In genomic region chr8:84065457-84066072, GRCm38 (mm10) we compare ENCODE assay signal across 8 mouse cellular contexts. TPM values are rescaled to one million over a fixed set of nuclear protein-coding genes. Genes with fewer than 3 reads are reported as not detected.
DNase-seq lines count a peak whose midpoint lies in the region; ATAC-seq and TF ChIP-seq lines count a peak whose summit lies in the region.

No protein-coding gene starts in this region.

- H3K9me3 ChIP-seq in kidney, embryonic 16.5 days (ENCODE audit: low read length), result no peaks in the 10 kb centered on the region
- no peaks in the 10 kb centered on the region for H3K9me3 ChIP-seq in hindbrain, postnatal 0 days (ENCODE audit: low read length)
- no peaks in the 10 kb centered on the region for H3K9me3 ChIP-seq in midbrain, postnatal 0 days (ENCODE audit: low read length)

- 21% methylated on average over 5 of the region's 5 CpGs for WGBS in kidney, embryonic 16.5 days
- WGBS in hindbrain, postnatal 0 days, result 19% methylated on average over 5 of the region's 5 CpGs
- 22% methylated on average over 5 of the region's 5 CpGs for WGBS in midbrain, postnatal 0 days

- TF ChIP-seq POLR2A in cortical plate, adult 2 months (IDR thresholded peaks at IDR 0.05; ENCODE audit: extremely low read depth, insufficient read depth, low read length), result no peak

- peak overlapping the region; percentile 93 for H3K27ac ChIP-seq in kidney, embryonic 16.5 days (ENCODE audit: low read length)
- H3K27ac ChIP-seq in cortical plate, adult 2 months (ENCODE audit: insufficient read depth, low read length), result no peak overlapping the region
- peak overlapping the region; percentile 78 for H3K27ac ChIP-seq in hindbrain, postnatal 0 days
- peak overlapping the region; percentile 79 for H3K27ac ChIP-seq in midbrain, postnatal 0 days (ENCODE audit: low read depth, low read length)

- peaks cover 32% of the 10 kb centered on the region for H3K4me1 ChIP-seq in kidney, embryonic 16.5 days (ENCODE audit: insufficient read depth, low read length)
- H3K4me1 ChIP-seq in cortical plate, adult 2 months (ENCODE audit: control insufficient read depth, insufficient read depth, low read length), result peaks cover 13% of the 10 kb centered on the region
- H3K4me1 ChIP-seq in hindbrain, postnatal 0 days (ENCODE audit: insufficient read depth, low read length), result peaks cover 19% of the 10 kb centered on the region
- H3K4me1 ChIP-seq in midbrain, postnatal 0 days (ENCODE audit: insufficient read depth, low read length), result peaks cover 8% of the 10 kb centered on the region

- H3K4me3 ChIP-seq in kidney, embryonic 16.5 days (ENCODE audit: low read length), result peak overlapping the region; percentile 66
- H3K4me3 ChIP-seq in cortical plate, adult 2 months (ENCODE audit: insufficient read depth, low read length), result peak overlapping the region; percentile 42
- H3K4me3 ChIP-seq in hindbrain, postnatal 0 days (ENCODE audit: low read length), result peak overlapping the region; percentile 93
- H3K4me3 ChIP-seq in midbrain, postnatal 0 days (ENCODE audit: low read depth, low read length), result peak overlapping the region; percentile 49

- H3K27me3 ChIP-seq in kidney, embryonic 16.5 days (ENCODE audit: insufficient read depth, low read length), result no peaks in the 10 kb centered on the region
- H3K27me3 ChIP-seq in hindbrain, postnatal 0 days (ENCODE audit: insufficient read depth, low read length), result no peaks in the 10 kb centered on the region
- no peaks in the 10 kb centered on the region for H3K27me3 ChIP-seq in midbrain, postnatal 0 days (ENCODE audit: insufficient read depth, low read length)

- H3K9ac ChIP-seq in kidney, embryonic 16.5 days (replicated peaks; ENCODE audit: low read length), result peak overlapping the region; percentile 81
- H3K9ac ChIP-seq in hindbrain, postnatal 0 days (replicated peaks; ENCODE audit: low read length), result peak overlapping the region; percentile 53
- peak overlapping the region; percentile 66 for H3K9ac ChIP-seq in midbrain, postnatal 0 days (replicated peaks; ENCODE audit: low read length, poor library complexity, severe bottlenecking)

- H3K4me2 ChIP-seq in kidney, embryonic 16.5 days (replicated peaks; ENCODE audit: low read depth, low read length), result peak overlapping the region; percentile 88
- H3K4me2 ChIP-seq in hindbrain, postnatal 0 days (ENCODE audit: low read depth, low read length), result peak overlapping the region; percentile 66
- peak overlapping the region; percentile 87 for H3K4me2 ChIP-seq in midbrain, postnatal 0 days (ENCODE audit: low read depth, low read length, poor library complexity, severe bottlenecking)

- no peak for TF ChIP-seq CTCF in cortical plate, adult 2 months (IDR thresholded peaks at IDR 0.05; ENCODE audit: extremely low read depth, insufficient read depth, low read length)
- TF ChIP-seq CTCF in hindbrain, postnatal 0 days (IDR thresholded peaks at IDR 0.05; ENCODE audit: low read depth), result no peak
- TF ChIP-seq CTCF in midbrain, postnatal 0 days (IDR thresholded peaks at IDR 0.05), result no peak

- no peaks in the 10 kb centered on the region for H3K36me3 ChIP-seq in kidney, embryonic 16.5 days (ENCODE audit: insufficient read depth, low read length)
- H3K36me3 ChIP-seq in hindbrain, postnatal 0 days (ENCODE audit: insufficient read depth, low read length), result no peaks in the 10 kb centered on the region
- H3K36me3 ChIP-seq in midbrain, postnatal 0 days (ENCODE audit: insufficient read depth, low read length), result no peaks in the 10 kb centered on the region

- DNase-seq in kidney, postnatal 4 days, result no peak
- no peak for DNase-seq in hindbrain, postnatal 0 days (ENCODE audit: low spot score)
- no peak for DNase-seq in midbrain, postnatal 0 days (ENCODE audit: low spot score)
- DNase-seq in right cerebral cortex, postnatal 25 days, result no peak
- DNase-seq in embryo, embryonic 11 days, result no peak
- DNase-seq in frontal cortex, postnatal 14 days (ENCODE audit: low spot score in 2 of 2), result no peak

- ATAC-seq in kidney, embryonic 16.5 days (ENCODE audit: low FRiP score, low TSS enrichment), result no peak
- no peak for ATAC-seq in hindbrain, postnatal 0 days
- ATAC-seq in midbrain, postnatal 0 days (ENCODE audit: low FRiP score), result no peak

RNA-seq across cellular contexts. Expression of gene Gm10643, which starts 0.6 kb away (rescaled TPM):
- 1.2 TPM in 2 replicates for polyA plus RNA-seq in kidney, embryonic 16.5 days (2015; fragmentation: Nextera tagmentation; extraction: Ambion mirVana)
- polyA plus RNA-seq in cortical plate, adult 2 months (2012; rRNA removed), result 3.6 and 3.7 TPM in 2 replicates
- total RNA-seq in hindbrain, postnatal 0 days (2014; rRNA removed), result 0.25 and 3.0 TPM in 2 replicates
- polyA plus RNA-seq in hindbrain, postnatal 0 days (2015; fragmentation: Nextera tagmentation; extraction: Ambion mirVana), result 1.6 and 2.4 TPM in 2 replicates
- 2.2 and 3.0 TPM in 2 replicates for total RNA-seq in midbrain, postnatal 0 days (2014; rRNA removed)
- polyA plus RNA-seq in midbrain, postnatal 0 days (2015; fragmentation: Nextera tagmentation; extraction: Ambion mirVana), result 1.6 and 1.7 TPM in 2 replicates

RNA-seq across cellular contexts. Expression of gene Rfx1, which starts 1.1 kb away (rescaled TPM):
- polyA plus RNA-seq in kidney, embryonic 16.5 days (2015; fragmentation: Nextera tagmentation; extraction: Ambion mirVana), result 10.5 and 11.2 TPM in 2 replicates
- polyA plus RNA-seq in cortical plate, adult 2 months (2012; rRNA removed), result 28.0 and 29.5 TPM in 2 replicates
- total RNA-seq in hindbrain, postnatal 0 days (2014; rRNA removed), result 29.0 and 30.0 TPM in 2 replicates
- polyA plus RNA-seq in hindbrain, postnatal 0 days (2015; fragmentation: Nextera tagmentation; extraction: Ambion mirVana), result 6.0 and 6.2 TPM in 2 replicates
- 28.4 and 31.7 TPM in 2 replicates for total RNA-seq in midbrain, postnatal 0 days (2014; rRNA removed)
- 7.2 and 8.8 TPM in 2 replicates for polyA plus RNA-seq in midbrain, postnatal 0 days (2015; fragmentation: Nextera tagmentation; extraction: Ambion mirVana)

RNA-seq across cellular contexts. Expression of gene Rln3, which starts 20.8 kb away (rescaled TPM):
- polyA plus RNA-seq in kidney, embryonic 16.5 days (2015; fragmentation: Nextera tagmentation; extraction: Ambion mirVana), result not detected in 2 replicates
- not detected in 2 replicates for polyA plus RNA-seq in cortical plate, adult 2 months (2012; rRNA removed)
- 9.0 and 18.8 TPM in 2 replicates for total RNA-seq in hindbrain, postnatal 0 days (2014; rRNA removed)
- polyA plus RNA-seq in hindbrain, postnatal 0 days (2015; fragmentation: Nextera tagmentation; extraction: Ambion mirVana), result 6.1 and 6.6 TPM in 2 replicates
- total RNA-seq in midbrain, postnatal 0 days (2014; rRNA removed), result 2.3 and 2.7 TPM in 2 replicates
- 1.3 and 2.3 TPM in 2 replicates for polyA plus RNA-seq in midbrain, postnatal 0 days (2015; fragmentation: Nextera tagmentation; extraction: Ambion mirVana)

RNA-seq across cellular contexts. Expression of gene Il27ra, which starts 23.2 kb away (rescaled TPM):
- polyA plus RNA-seq in kidney, embryonic 16.5 days (2015; fragmentation: Nextera tagmentation; extraction: Ambion mirVana), result 2.9 TPM in 2 replicates
- polyA plus RNA-seq in cortical plate, adult 2 months (2012; rRNA removed), result 0.33 and 0.40 TPM in 2 replicates
- 0.29 and 0.47 TPM in 2 replicates for total RNA-seq in hindbrain, postnatal 0 days (2014; rRNA removed)
- 0.29 and 0.62 TPM in 2 replicates for polyA plus RNA-seq in hindbrain, postnatal 0 days (2015; fragmentation: Nextera tagmentation; extraction: Ambion mirVana)
- 0.71 and 1.1 TPM in 2 replicates for total RNA-seq in midbrain, postnatal 0 days (2014; rRNA removed)
- polyA plus RNA-seq in midbrain, postnatal 0 days (2015; fragmentation: Nextera tagmentation; extraction: Ambion mirVana), result 0.21 and 0.29 TPM in 2 replicates

RNA-seq across cellular contexts. Expression of gene Dcaf15, which starts 39.0 kb away (rescaled TPM):
- polyA plus RNA-seq in kidney, embryonic 16.5 days (2015; fragmentation: Nextera tagmentation; extraction: Ambion mirVana), result 11.0 and 11.3 TPM in 2 replicates
- polyA plus RNA-seq in cortical plate, adult 2 months (2012; rRNA removed), result 29.9 and 33.2 TPM in 2 replicates
- 77.0 and 77.6 TPM in 2 replicates for total RNA-seq in hindbrain, postnatal 0 days (2014; rRNA removed)
- 18.4 and 18.5 TPM in 2 replicates for polyA plus RNA-seq in hindbrain, postnatal 0 days (2015; fragmentation: Nextera tagmentation; extraction: Ambion mirVana)
- total RNA-seq in midbrain, postnatal 0 days (2014; rRNA removed), result 62.3 and 67.6 TPM in 2 replicates
- polyA plus RNA-seq in midbrain, postnatal 0 days (2015; fragmentation: Nextera tagmentation; extraction: Ambion mirVana), result 21.7 and 23.3 TPM in 2 replicates

Comparison
In these comparisons a context has a peak if more than half of its experiments do, and no peak if none do; other contexts are left out.
1. H3K4me3 ChIP-seq: peak in every context shown above with its lines; median percentile 93 in hindbrain, postnatal 0 days; 66 in kidney, embryonic 16.5 days; 49 in midbrain, postnatal 0 days; 42 in cortical plate, adult 2 months.